Mouse (Mus musculus) ES-Bruce4 (cell line): Measurements from ENCODE around the gene Upk3a.

Experiments used
- CTCF ChIP-seq: IDR thresholded peaks from one replicate; pipeline ENCODE4 v1.8.1; 2011; ENCODE audit warnings: low read depth, low read length
- EP300 ChIP-seq: IDR thresholded peaks from 2 replicates; pipeline ENCODE4 v1.6.1; 2011; ENCODE audit warnings: low read depth, low read length; ENCODE audit not compliant: insufficient read depth
- POLR2A ChIP-seq: IDR thresholded peaks from one replicate; pipeline ENCODE4 v1.8.1; 2011; ENCODE audit warnings: low read length; ENCODE audit not compliant: insufficient read depth

DNA sequence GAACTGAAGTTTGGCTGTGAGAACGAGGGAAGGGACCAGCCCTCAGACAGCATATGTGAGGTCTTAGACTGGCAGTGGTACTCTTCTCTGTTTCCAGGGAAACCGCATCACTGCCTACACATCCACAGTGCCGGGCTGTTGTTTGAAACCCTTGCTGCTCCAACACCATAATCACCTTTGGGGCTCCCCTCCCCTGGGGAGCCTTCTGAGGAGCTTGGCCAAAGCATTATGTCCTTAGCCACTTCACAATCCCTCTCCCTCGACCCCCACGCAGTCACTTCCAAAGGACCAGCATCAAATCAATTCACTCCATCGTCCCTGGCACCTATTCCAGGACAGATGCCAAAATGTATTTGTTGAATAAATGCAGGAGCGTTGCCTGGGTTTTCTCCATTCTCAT lies 27.2 kb upstream of the Upk3a start:
- TF ChIP-seq CTCF (no peak), POLR2A (no peak), EP300 (no peak)
